Mouse (Mus musculus): ENCODE results near the gene Tmigd1. TPM values are rescaled to one million over a fixed set of nuclear protein-coding genes. Genes with fewer than 3 reads are reported as not detected.

The Tmigd1 gene
- not detected for polyA plus RNA-seq (2015; fragmentation: Illumina TruSeq; extraction: RNeasy Lipid Tissue Mini Kit (QIAGEN cat#74804); ENCODE audit: insufficient read depth, low read depth, low replicate concordance)

GRCm38 (mm10) chr11:76901579-76902361 lies at the start of gene Tmigd1:
Gene Tmigd1 (plus strand): TSS chr11:76902159.

GRCm38 (mm10) chr11:76924759-76925236 lies 22.8 kb downstream of the Tmigd1 start, which contains the start of gene Blmh:
Gene Blmh (plus strand): TSS chr11:76924809.

Other genes with a start within 250 kb of the Tmigd1 start
- gene Bhlha9, start 229.7 kb upstream of the Tmigd1 start, polyA plus RNA-seq (2015; fragmentation: Illumina TruSeq; extraction: RNeasy Lipid Tissue Mini Kit (QIAGEN cat#74804); ENCODE audit: insufficient read depth, low read depth, low replicate concordance): not detected
- 0.72 TPM for gene Trarg1, start 222.4 kb upstream of the Tmigd1 start, polyA plus RNA-seq (2015; fragmentation: Illumina TruSeq; extraction: RNeasy Lipid Tissue Mini Kit (QIAGEN cat#74804); ENCODE audit: insufficient read depth, low read depth, low replicate concordance)
- 6.2 TPM for gene Gosr1, start 138.6 kb upstream of the Tmigd1 start, polyA plus RNA-seq (2015; fragmentation: Illumina TruSeq; extraction: RNeasy Lipid Tissue Mini Kit (QIAGEN cat#74804); ENCODE audit: insufficient read depth, low read depth, low replicate concordance)
- 10.5 TPM for gene Cpd, start 55.1 kb upstream of the Tmigd1 start, polyA plus RNA-seq (2015; fragmentation: Illumina TruSeq; extraction: RNeasy Lipid Tissue Mini Kit (QIAGEN cat#74804); ENCODE audit: insufficient read depth, low read depth, low replicate concordance)
- gene Blmh, start 22.6 kb downstream of the Tmigd1 start, polyA plus RNA-seq (2015; fragmentation: Illumina TruSeq; extraction: RNeasy Lipid Tissue Mini Kit (QIAGEN cat#74804); ENCODE audit: insufficient read depth, low read depth, low replicate concordance): 7.2 TPM
- gene Slc6a4, start 96.4 kb downstream of the Tmigd1 start, polyA plus RNA-seq (2015; fragmentation: Illumina TruSeq; extraction: RNeasy Lipid Tissue Mini Kit (QIAGEN cat#74804); ENCODE audit: insufficient read depth, low read depth, low replicate concordance): 0.59 TPM
- gene Nsrp1, start 176.3 kb downstream of the Tmigd1 start, polyA plus RNA-seq (2015; fragmentation: Illumina TruSeq; extraction: RNeasy Lipid Tissue Mini Kit (QIAGEN cat#74804); ENCODE audit: insufficient read depth, low read depth, low replicate concordance): 5.5 TPM